Mouse (Mus musculus) hindbrain, postnatal 0 days (tissue): Measurements from ENCODE around the gene Ptpn14. TPM values are rescaled to one million over a fixed set of nuclear protein-coding genes. Genes with fewer than 3 reads are reported as not detected.
A peak's percentile ranks its signal among the peaks of the same experiment; 100 is the strongest.

Experiments
- ATAC-seq: fragments of 200-750 bp; cut with Nextera tagmentation; 2 replicates; pipeline ENCODE4 v1.8.0; 2017; ENCODE audit warnings: mild to moderate bottlenecking, moderate TSS enrichment, moderate library complexity
- DNase-seq: peaks from one replicate; pipeline ENCODE4 v3.0.0-alpha.2; 2015; ENCODE audit warnings: low spot score
- H3K27ac ChIP-seq: fragments of 300-500 bp; sonication (generic); 2 replicates; pipeline ENCODE4 v1.5.1; 2014; ENCODE audit warnings: mild to moderate bottlenecking
- H3K27me3 ChIP-seq: fragments of 300-500 bp; sonication (generic); 2 replicates; pipeline ENCODE4 v1.6.1; 2014; ENCODE audit warnings: low read length, mixed read lengths; ENCODE audit not compliant: insufficient read depth
- H3K36me3 ChIP-seq: fragments of 300-500 bp; sonication (generic); 2 replicates; pipeline ENCODE4 v1.6.1; 2014; ENCODE audit warnings: low read length, mixed read lengths; ENCODE audit not compliant: insufficient read depth
- H3K4me1 ChIP-seq: fragments of 300-500 bp; sonication (generic); 2 replicates; pipeline ENCODE4 v1.6.1; 2014; ENCODE audit warnings: antibody characterized with exemption, low read length, mixed read lengths; ENCODE audit not compliant: insufficient read depth
- H3K4me2 ChIP-seq: fragments of 300-500 bp; sonication (generic); 2 replicates; pipeline ENCODE4 v1.6.1; 2014; ENCODE audit warnings: low read depth, mild to moderate bottlenecking, low read length, moderate library complexity, mixed read lengths
- H3K4me3 ChIP-seq: fragments of 300-500 bp; sonication (generic); 2 replicates; pipeline ENCODE4 v1.5.1; 2014; ENCODE audit warnings: low read length
- H3K9ac ChIP-seq: fragments of 300-500 bp; sonication (generic); replicated peaks from 2 replicates; pipeline ENCODE4 v1.6.1; 2014; ENCODE audit warnings: mild to moderate bottlenecking, low read length, moderate library complexity, mixed read lengths
- H3K9me3 ChIP-seq: fragments of 300-500 bp; sonication (generic); 2 replicates; pipeline ENCODE4 v1.6.1; 2016; ENCODE audit warnings: low read length, mixed read lengths
- CTCF ChIP-seq: IDR thresholded peaks from 2 replicates; pipeline ENCODE4 v1.5.1; 2016; ENCODE audit warnings: antibody characterized with exemption, control low read depth, low read depth
- WGBS: fragments of 180-500 bp; shearing (Covaris S2); extraction: QIAGEN DNeasy Blood & Tissue Kit; methylation state at CpG from one replicate; pipeline ENCODE4 v1.1.7; 2014; 5-methylcytosine and 5-hydroxymethylcytosine counted together
- polyA plus RNA-seq: library from polyadenylated mRNA; unstranded; fragments of >200 nt; fragmentation: Nextera tagmentation; extraction: Ambion mirVana; gene quantifications from 2 replicates; pipeline ENCODE4 v1.2.1, GENCODE M21; 2015
- total RNA-seq: library from RNA; depleted of rRNA; stranded (reverse); fragments of >200 nt; gene quantifications from 2 replicates; pipeline ENCODE4 v1.2.3, GENCODE M21; 2014

Gene Ptpn14
- total and polyA plus RNA-seq, 2 experiments from 2014 or later = 1.4 to 8.2 TPM

- H3K36me3 ChIP-seq = no peaks in the 10 kb centered on the region
- no peaks in the 10 kb centered on the region for H3K9me3 ChIP-seq
- no peak for TF ChIP-seq CTCF
- H3K4me2 ChIP-seq = no peak overlapping the region
- DNase-seq (peak; percentile 27), ATAC-seq (no peak)
- H3K4me1 ChIP-seq = no peaks in the 10 kb centered on the region
- H3K27me3 ChIP-seq = no peaks in the 10 kb centered on the region
- WGBS = 57% methylated on average over 19 of the region's 19 CpGs
- H3K9ac ChIP-seq = no peak overlapping the region
- H3K27ac ChIP-seq = no peak overlapping the region
- H3K4me3 ChIP-seq = no peak overlapping the region
These were observed 11.9 kb upstream of the Ptpn14 start for GRCm38 (mm10) chr1:189715915-189716797.

- ATAC-seq (no peak), DNase-seq (no peak)
- Histone ChIP-seq H3K36me3 (no peaks in the 10 kb centered on the region), H3K9ac (no peak overlapping the region), H3K4me3 (no peak overlapping the region), H3K4me2 (no peak overlapping the region), H3K9me3 (no peaks in the 10 kb centered on the region), H3K4me1 (no peaks in the 10 kb centered on the region), H3K27me3 (no peaks in the 10 kb centered on the region), H3K27ac (no peak overlapping the region)
- TF ChIP-seq CTCF = no peak
- 86% methylated on average over 11 of the region's 11 CpGs for WGBS
These were observed 10.5 kb upstream of the Ptpn14 start for GRCm38 (mm10) chr1:189717546-189717945.

- WGBS = 84% methylated on average over 5 of the region's 5 CpGs
- Histone ChIP-seq H3K27ac (no peak overlapping the region), H3K9ac (no peak overlapping the region), H3K27me3 (no peaks in the 10 kb centered on the region), H3K9me3 (no peaks in the 10 kb centered on the region), H3K4me3 (no peak overlapping the region), H3K4me1 (no peaks in the 10 kb centered on the region), H3K4me2 (no peak overlapping the region), H3K36me3 (no peaks in the 10 kb centered on the region)
- ATAC-seq = no peak
- no peak for DNase-seq
- TF ChIP-seq CTCF = no peak
These were observed 9.5 kb upstream of the Ptpn14 start for GRCm38 (mm10) chr1:189718600-189718999.

GRCm38 (mm10) chr1:189726121-189726520 is 1.9 kb upstream of the Ptpn14 start:
- H3K4me2 ChIP-seq = no peak overlapping the region
- no peak for TF ChIP-seq CTCF
- ATAC-seq = no peak

GRCm38 (mm10) chr1:189727346-189727883 is 653 bp upstream of the Ptpn14 start:
- peak overlapping the region; percentile 60 for H3K27ac ChIP-seq
- H3K36me3 ChIP-seq = no peaks in the 10 kb centered on the region
- ATAC-seq (peak; percentile 16; the same call in 1 of the 2 replicates), DNase-seq (no peak)
- no peaks in the 10 kb centered on the region for H3K9me3 ChIP-seq
- 2% methylated on average over 22 of the region's 22 CpGs for WGBS
- peak overlapping the region; percentile 97 for H3K4me2 ChIP-seq
- peak overlapping the region; percentile 61 for H3K4me3 ChIP-seq
- no peak for TF ChIP-seq CTCF
- H3K9ac ChIP-seq = peak overlapping the region; percentile 51; the same call in 1 of the 2 replicates
- H3K27me3 ChIP-seq = peaks cover 9% of the 10 kb centered on the region; the same call in 1 of the 2 replicates
- H3K4me1 ChIP-seq = no peaks in the 10 kb centered on the region; the same call in 1 of the 2 replicates

More at GRCm38 (mm10) chr1:189726121-189726520, 1.9 kb upstream of the Ptpn14 start:
- 66% methylated on average over 4 of the region's 4 CpGs for WGBS
- DNase-seq = no peak
- no peak overlapping the region for H3K9ac ChIP-seq
- H3K4me3 ChIP-seq = no peak overlapping the region
- peaks cover 9% of the 10 kb centered on the region; the same call in 1 of the 2 replicates for H3K27me3 ChIP-seq
- H3K36me3 ChIP-seq = no peaks in the 10 kb centered on the region
- H3K9me3 ChIP-seq = no peaks in the 10 kb centered on the region
- no peak overlapping the region for H3K27ac ChIP-seq
- H3K4me1 ChIP-seq = no peaks in the 10 kb centered on the region; the same call in 1 of the 2 replicates

- H3K36me3 ChIP-seq = no peaks in the 10 kb centered on the region
- H3K4me3 ChIP-seq = peak overlapping the region; percentile 61
- no peaks in the 10 kb centered on the region for H3K9me3 ChIP-seq
- DNase-seq (no peak), ATAC-seq (no peak)
- 1% methylated on average over 15 of the region's 15 CpGs for WGBS
- H3K27ac ChIP-seq = 0 out of 2 replicates have a peak overlapping the region, but pooled peaks have one; percentile 60
- peaks cover 9% of the 10 kb centered on the region; the same call in 1 of the 2 replicates for H3K27me3 ChIP-seq
- H3K4me2 ChIP-seq = peak overlapping the region; percentile 97
- no peaks in the 10 kb centered on the region; the same call in 1 of the 2 replicates for H3K4me1 ChIP-seq
- no peak for TF ChIP-seq CTCF
- peak overlapping the region; percentile 51 for H3K9ac ChIP-seq
These were observed 682 bp downstream of the Ptpn14 start for GRCm38 (mm10) chr1:189728784-189729115.
